Mouse (Mus musculus) urinary bladder, postnatal 14 days (tissue): Measurements from ENCODE around the gene Ppfia1.

Source experiments
- DNase-seq: peaks from one replicate; pipeline ENCODE4 v3.0.0; 2021; ENCODE audit warnings: low spot score

Gene Ppfia1

GRCm38 (mm10) chr7:144489067-144489774 is 64.3 kb downstream of the Ppfia1 start:
- DNase-seq, result peak; percentile 21

DNA sequence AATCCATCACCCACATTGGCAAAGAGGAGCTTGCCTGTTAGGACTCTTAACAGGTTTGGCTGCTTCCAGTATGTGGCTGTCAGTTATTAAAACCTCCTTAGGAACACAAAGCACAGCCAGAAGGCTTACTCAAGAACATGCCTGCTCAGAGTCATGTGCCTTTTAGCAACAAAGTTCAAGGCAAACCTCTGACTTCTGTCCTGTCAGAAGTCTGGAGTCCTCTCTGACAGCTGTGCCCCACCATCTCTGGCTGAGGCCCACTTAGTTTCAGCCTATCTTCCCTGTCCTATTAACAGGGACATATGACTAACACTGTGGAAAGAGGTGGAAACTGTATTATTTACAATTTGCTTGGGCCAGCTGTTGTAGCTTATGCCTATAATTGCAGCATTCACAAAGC is 73.2 kb downstream of the Ppfia1 start:
- no peak for DNase-seq

- DNase-seq, result no peak
These were observed 74.0 kb downstream of the Ppfia1 start for GRCm38 (mm10) chr7:144479569-144479968.

GRCm38 (mm10) chr7:144475741-144476140 is 77.8 kb downstream of the Ppfia1 start:
- DNase-seq, result no peak

GRCm38 (mm10) chr7:144473486-144473885 is 80.0 kb downstream of the Ppfia1 start:
- DNase-seq, result no peak

- DNase-seq, result no peak
These were observed 82.4 kb downstream of the Ppfia1 start for GRCm38 (mm10) chr7:144471103-144471502.

DNA sequence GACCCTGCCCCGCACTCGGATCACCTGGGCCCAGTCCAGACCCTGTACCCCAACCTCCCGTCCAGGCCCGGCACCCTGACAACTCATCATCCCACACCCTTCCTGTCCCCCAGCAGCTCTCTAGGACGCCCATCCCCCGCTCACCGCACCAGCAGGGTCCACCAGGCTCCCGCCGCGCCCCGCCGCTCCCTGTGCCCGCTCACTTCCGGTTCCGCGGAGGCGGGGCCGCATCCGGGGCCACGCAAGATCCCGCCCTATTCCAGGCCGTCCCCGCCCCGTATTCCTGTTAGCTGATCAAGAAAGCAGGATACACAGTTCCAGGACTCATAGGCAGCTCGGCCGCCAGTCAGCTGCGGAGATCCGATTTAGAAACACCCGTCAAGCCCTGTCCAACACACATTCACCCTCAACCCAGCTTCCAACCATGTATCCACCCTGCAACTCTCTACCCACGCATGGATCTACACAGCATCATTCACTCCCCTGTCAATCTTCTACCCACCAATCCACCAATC is 82.9 kb downstream of the Ppfia1 start, which contains the start of gene Cttn:
Gene Cttn (minus strand): TSS at position 465 of the 515 bp plus-strand sequence.
- peak; percentile 92 for DNase-seq

DNA sequence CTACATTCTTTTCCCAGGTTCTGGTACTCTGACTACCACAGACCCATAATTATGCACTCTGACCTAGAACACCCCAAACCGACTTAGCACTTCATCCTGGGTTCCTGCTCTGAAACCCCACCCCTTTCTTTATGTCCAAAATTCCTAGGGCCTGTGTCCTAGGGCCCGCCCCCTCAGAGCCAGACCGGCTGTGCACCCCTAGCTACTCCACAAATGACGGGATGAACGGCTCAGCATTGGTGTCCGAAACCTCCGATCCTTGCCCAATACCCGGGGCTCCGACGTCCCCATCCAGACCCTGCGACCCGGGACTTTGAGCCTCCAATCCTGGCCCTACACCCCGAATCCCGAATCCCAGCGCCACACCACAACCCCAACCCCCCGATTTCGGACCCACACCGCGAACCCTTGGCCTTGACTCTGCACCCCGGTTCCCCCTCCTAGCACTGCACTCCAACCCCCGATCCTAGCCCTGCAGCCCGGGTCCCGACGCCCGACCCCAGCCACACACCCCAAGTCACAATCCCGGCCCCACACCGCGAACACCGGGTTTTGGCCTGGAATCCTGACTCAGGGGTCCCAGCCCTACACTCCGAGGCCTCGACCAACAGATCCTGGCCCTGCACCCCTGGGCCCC is 83.5 kb downstream of the Ppfia1 start:
- no peak for DNase-seq

DNA sequence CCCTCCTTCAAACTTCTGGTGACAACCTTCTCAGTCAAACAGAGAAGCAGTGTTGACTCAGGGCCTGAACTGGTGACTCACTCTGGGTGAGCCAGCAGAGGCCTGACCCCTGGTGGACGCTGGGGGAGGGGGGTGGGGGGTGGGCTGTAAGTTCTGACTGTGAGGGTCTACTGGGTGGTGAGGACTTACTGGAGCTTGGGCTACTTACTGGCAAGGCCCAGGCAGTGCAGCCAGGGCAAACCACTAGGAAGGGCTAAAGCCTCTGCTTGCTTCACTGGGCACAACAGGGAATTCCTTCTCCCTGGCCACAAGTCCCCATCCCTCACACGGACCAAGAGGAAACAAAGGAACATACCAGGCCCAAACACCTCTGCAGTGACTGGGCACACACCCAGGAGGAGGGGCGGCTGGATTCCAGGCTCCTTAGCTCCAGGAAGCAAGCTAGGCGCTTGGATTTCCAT is 84.3 kb downstream of the Ppfia1 start:
- peak; percentile 70 for DNase-seq

GRCm38 (mm10) chr7:144468741-144469140 is 84.8 kb downstream of the Ppfia1 start:
- DNase-seq, result no peak

- no peak for DNase-seq
These were observed 91.0 kb downstream of the Ppfia1 start for GRCm38 (mm10) chr7:144462577-144462976.

- no peak for DNase-seq
These were observed 92.2 kb downstream of the Ppfia1 start for GRCm38 (mm10) chr7:144461246-144461902.

DNA sequence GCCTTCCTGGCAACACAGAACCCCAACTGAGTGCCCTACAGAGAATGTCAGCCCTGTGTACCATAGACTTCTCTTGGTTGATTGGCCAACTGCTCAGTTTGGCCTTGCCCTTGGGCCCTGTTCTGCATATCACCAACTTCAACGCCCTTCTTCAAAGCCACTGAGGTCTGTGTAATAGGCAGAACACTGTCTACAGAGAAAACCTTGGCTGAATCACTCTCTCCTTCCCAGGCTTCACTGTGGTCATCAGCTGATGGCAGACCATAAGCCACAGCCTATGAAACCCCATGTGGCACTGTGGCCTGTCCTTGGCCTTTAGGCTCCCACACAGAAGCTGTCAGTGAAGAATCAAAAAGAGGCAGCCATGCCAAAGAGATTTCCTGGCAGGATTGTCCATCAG is 94.6 kb downstream of the Ppfia1 start:
- DNase-seq, result no peak

- no peak for DNase-seq
These were observed 102.9 kb downstream of the Ppfia1 start for GRCm38 (mm10) chr7:144450661-144451060.

DNA sequence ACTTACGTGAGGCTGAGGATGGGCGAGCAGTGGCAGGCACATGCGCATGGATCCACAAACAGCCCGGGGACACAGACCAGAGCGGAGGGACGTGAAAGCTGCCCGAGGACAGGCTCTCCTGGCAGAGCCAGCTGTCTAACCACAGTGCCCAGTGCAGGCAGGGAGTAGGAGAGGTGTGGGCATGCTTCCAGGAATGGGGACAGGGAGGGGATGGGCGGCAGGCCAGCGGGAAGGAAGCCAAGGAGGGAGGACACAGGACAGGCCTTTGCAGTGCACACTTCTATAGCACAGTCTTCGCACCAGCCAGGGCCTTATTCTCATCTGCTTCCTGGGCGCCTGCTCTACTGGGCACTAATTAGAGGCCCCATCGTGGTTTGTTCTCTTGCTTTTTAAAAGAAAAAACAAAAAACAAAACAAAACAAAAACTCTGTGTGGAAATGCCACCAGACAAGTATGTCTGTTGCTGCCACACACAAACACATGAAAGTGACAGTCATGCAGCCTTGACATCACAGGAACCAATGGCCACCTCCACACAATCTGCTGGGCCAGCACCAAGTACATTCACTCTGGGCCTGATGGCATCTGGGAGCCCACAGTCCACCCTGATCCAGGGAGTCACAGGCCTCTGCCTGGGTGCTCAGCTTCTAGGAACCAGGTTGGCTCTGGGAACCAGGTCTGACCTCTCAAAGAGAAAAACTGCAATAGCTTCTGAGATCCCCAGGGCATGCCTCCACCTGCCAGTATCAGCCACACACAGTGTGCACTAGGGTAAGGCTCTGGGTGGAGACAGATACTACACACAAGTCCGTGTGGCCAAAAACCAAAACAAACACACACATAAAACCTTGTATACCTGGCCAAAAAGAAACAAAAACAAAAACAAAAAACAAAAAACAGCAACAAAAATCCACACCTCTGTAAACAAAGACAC is 103.6 kb downstream of the Ppfia1 start:
- peak; percentile 88 for DNase-seq

DNA sequence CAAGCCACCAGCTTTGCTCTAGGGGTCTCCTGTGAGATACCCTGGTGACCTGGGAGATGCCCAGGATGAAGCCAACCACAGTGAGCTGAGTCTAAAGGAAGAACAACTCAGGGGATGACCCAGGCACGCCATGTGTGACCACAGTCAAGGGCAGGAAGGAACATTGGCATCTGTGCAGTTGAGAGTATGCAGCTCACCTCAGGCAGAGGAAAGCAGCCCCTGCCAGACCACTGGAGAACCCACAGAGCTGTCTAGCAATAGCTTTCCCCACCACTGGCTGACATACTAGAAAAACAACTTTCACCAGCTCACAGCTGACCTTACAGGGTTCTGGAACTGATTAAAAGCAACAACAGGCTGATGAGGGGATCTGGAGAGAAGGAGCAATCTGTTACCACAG is 105.3 kb downstream of the Ppfia1 start:
- DNase-seq, result no peak

GRCm38 (mm10) chr7:144447146-144447545 is 106.4 kb downstream of the Ppfia1 start:
- no peak for DNase-seq

GRCm38 (mm10) chr7:144444788-144445187 is 108.7 kb downstream of the Ppfia1 start:
- DNase-seq, result no peak

GRCm38 (mm10) chr7:144441976-144442375 is 111.6 kb downstream of the Ppfia1 start:
- DNase-seq, result no peak

GRCm38 (mm10) chr7:144441466-144441865 is 112.1 kb downstream of the Ppfia1 start:
- DNase-seq, result no peak

- DNase-seq, result no peak
These were observed 114.7 kb downstream of the Ppfia1 start for GRCm38 (mm10) chr7:144438811-144439210.

DNA sequence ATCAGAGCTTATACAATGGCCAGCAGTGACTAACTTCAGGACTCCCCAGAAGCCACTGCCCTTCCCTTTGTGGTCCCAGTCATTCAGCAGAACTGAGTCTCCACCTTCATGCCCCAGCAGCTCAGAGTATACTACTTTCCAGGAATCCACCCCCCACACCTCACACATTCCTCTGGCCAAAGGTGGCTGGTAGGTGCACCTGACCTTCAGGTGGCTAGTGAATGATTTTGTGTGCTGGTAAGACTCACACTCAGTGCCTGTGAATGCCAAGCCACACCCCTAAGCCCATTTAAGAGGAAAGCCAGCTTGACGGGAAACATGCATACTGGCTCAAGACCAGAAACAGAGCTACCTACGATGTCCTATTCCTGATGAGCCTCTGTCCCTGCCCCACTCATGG is 120.6 kb downstream of the Ppfia1 start:
- no peak for DNase-seq
